Mouse (Mus musculus): ENCODE data around the gene Olfr1086.
"Not testable (repeated sequence)": the region's sequence is repeated elsewhere in the genome, so short reads cannot be mapped to it uniquely, and the experiment has no call there.

Olfr1086 gene

GRCm38 (mm10) chr2:86679992-86680391, at the start of gene Olfr1086:
Olfr1086 (minus strand) TSS chr2:86680092.
- DNase-seq (ENCODE audit: low spot score), result no peak

GRCm38 (mm10) chr2:86698295-86698694, 18.4 kb upstream of the Olfr1086 start, which contains the start of gene Olfr1087:
Olfr1087 (minus strand) TSS chr2:86698395.
- no peak for DNase-seq (ENCODE audit: low spot score)

- no peak for DNase-seq (ENCODE audit: low spot score)
Measured at GRCm38 (mm10) chr2:86661919-86662318, 18.0 kb downstream of the Olfr1086 start, which contains the start of gene Olfr1085. Olfr1085 (minus strand) TSS chr2:86662019.

GRCm38 (mm10) chr2:86639625-86640024, 40.3 kb downstream of the Olfr1086 start, which contains the start of gene Olfr1084:
Olfr1084 (minus strand) TSS chr2:86639725.
- DNase-seq (ENCODE audit: low spot score), result not testable (repeated sequence)

Data from adipocyte (in vitro differentiated cells).